Mouse (Mus musculus) mouse trophoblast stem cell (cell line): ENCODE data around the gene Abcc8.

Experiments
- in situ Hi-C, 2 experiments: fragments of 300-500 bp; cut with MseI, MboI; formaldehyde crosslinking; loops; 2 replicates in 1 of 2; 3 replicates in 1 of 2; pipeline ENCODE4 v1.15.1; 2025

Gene Abcc8

DNA sequence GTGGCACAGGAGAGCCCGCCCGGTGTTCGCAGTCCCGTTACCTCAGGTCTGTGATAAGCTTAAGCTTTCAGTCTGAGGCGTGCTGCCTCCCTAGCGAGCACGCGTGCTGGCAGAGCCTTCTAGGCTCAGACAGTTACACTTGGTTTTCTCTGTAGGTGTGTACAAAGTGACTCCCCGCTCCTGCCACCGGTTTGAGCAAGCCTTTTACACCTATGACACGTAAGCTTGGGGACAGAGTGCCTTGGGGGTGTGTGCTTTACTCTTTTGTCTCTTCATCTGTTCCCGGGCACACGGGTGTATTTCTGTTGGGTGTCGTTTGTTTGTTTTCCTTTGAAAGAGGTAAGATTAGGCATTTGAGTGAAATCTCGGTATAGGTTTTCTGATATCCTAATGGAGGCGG lies 118.2 kb downstream of the Abcc8 start:
- in situ Hi-C loops = no loop called here

DNA sequence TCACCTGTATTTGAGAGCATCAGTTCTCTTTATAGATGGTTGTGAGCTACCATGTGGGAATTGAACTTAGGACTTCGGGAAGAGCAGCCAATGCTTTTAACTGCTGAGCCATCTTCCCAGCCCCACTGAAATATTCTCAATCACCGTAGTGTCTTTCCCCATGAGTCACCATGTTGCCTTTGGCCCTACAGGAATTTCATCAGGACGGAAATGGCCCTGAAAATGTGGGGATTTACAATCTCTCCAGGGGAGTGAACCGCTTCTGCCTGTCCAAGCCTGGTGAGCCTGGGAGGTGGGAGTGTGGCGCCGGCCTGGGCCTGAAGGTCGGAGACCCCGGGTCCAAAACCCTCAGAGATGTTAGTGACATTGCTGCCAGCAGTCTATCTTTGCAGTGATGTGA lies 119.1 kb downstream of the Abcc8 start:
- in situ Hi-C loops = no loop called here

DNA sequence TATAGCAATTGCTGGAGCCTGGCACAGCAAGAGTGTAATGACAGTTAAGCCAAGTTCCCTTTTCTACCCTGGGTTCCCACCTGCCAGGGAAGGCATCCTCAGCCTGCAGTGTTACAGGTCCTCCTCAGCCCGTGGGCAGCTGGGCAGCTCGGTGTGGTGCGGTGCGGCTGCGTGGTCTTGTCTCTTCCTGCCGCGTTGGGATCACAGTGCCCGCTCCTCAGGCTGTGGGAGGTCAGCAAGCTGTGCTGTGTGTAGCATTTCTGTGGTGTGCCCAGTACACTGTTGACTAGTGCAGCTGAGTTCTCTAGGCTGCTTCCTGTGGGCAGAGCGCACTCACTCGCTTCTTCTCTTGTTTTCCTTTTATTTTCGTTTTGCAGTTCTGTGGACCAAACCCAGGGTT lies 121.0 kb downstream of the Abcc8 start:
- in situ Hi-C loops = no loop called here
